In genomic region chr9:48510134-48510533, GRCm38 (mm10) we compare ENCODE assay signal across 21 mouse cellular contexts.
"Had no signal": no experiment of that assay in that cellular context is flagged by ENCODE, and none has a peak within 500 bp of the region (broad histone marks: within the 10 kb centered on the region; RNA-seq: fewer than 3 reads in every experiment).

No protein-coding gene starts in this region.

- H3K4me3 ChIP-seq: lung, embryonic 15.5 days; midbrain, embryonic 10.5 days; midbrain, embryonic 12.5 days; myocyte; neural tube, embryonic 13.5 days; neural tube, embryonic 15.5 days; stomach, embryonic 15.5 days had no signal

- ATAC-seq: lung, postnatal 0 days; midbrain, embryonic 16.5 days had no signal

- DNase-seq: lung, adult 18-20 months; lung, postnatal 14 days; lung, postnatal 36 days; midbrain, embryonic 14.5 days; retina, postnatal 1 day; right cerebral cortex, adult 18-20 months; right cerebral cortex, postnatal 25 days; right cerebral cortex, postnatal 4 days; spleen, adult 18-20 months; thymus, adult 2 months; thymus, postnatal 25 days; thymus, postnatal 4 days had no signal

- H3K4me1 ChIP-seq: lung, embryonic 15.5 days; midbrain, embryonic 10.5 days; midbrain, embryonic 12.5 days; neural tube, embryonic 15.5 days; stomach, embryonic 15.5 days had no signal
